Mouse (Mus musculus) erythroblast, embryonic 14.5 days (primary cell): ENCODE data around the gene Cdkn2aip.

Experiments used
- GATA1 ChIP-seq: IDR thresholded peaks from 2 replicates; pipeline ENCODE4 v1.6.1; 2012; ENCODE audit warnings: low read length, inconsistent platforms, mixed read lengths
- TAL1 ChIP-seq: IDR thresholded peaks from 3 replicates; pipeline ENCODE4 v1.6.1; 2012; ENCODE audit warnings: low read length, inconsistent platforms, mixed read lengths

DNA sequence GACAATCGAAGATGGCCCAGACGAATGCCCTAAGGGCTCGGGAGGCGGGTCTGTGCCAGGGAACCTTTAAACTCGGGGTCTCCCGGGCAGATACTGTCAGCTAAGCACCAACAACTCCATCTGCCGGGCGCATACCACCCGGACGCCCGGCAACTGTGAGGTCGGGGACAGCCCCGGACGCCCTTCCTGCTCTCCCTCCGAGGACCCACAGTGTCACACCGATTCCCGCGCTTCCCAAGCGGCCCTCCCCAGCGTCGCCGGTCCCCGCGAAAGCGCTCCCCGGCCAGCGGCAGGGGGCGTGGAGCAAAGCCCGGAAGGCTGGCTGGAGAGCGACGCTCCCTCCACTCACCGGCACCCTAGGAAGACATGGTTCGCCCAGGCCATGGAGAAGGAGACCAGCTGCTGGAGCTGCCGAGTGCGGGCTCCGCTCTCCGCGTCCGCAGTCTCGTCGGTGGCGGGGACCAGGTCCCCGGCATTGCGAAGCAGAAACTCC lies 515 bp downstream of the Cdkn2aip start:
- TF ChIP-seq GATA1 (no peak), TAL1 (no peak)
